Mouse (Mus musculus): ENCODE results near the gene Snrpa. TPM values are rescaled to one million over a fixed set of nuclear protein-coding genes. Genes with fewer than 3 reads are reported as not detected.

The Snrpa gene
- polyA plus RNA-seq, 1 experiment from 2014 or later = 320 TPM

DNA sequence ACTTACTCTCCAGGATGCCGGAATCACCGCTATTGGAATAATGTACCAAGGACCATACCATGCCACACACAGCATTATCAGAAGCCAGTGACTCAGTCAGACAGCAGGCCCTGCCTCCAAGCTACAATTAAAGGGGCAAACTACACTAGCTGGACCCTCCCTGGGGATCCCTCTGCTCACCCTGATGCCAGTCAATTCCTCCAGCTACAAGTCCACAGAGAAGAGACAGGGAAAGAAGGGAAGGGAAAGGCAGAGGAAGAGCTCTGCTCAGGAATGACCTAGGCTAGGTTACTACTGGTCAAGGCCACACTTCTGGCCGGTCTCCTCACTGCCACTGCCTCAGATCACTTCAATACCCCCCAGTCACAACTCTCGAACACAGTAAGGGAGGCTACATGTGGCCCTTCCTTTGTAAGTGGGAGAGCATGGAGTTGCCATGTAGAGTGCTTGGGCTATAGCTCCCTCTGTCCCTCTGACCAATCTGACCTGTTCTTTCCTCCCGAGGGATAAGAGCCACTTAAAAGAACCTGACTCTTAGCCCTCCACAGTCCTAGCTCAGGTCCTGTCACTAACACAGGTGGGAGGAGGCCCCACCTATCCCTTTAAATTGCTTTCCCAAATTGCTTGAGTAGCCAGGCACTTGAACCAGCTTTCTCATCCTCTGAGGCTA is 33.2 kb downstream of the Snrpa start:
- H3K36me3 ChIP-seq (ENCODE audit: insufficient read depth) = peaks cover 64% of the 10 kb centered on the region
- no peaks in the 10 kb centered on the region for H3K27me3 ChIP-seq (ENCODE audit: insufficient read depth, low read length)
- no peak overlapping the region; the same call in 1 of the 2 replicates for H3K27ac ChIP-seq (ENCODE audit: low read depth)
- H3K9ac ChIP-seq = peak overlapping the region; percentile 85
- no peaks in the 10 kb centered on the region for H3K9me3 ChIP-seq (ENCODE audit: low read depth, low read length)
- ATAC-seq (ENCODE audit: insufficient read depth) (no peak), DNase-seq (no peak)
- peak overlapping the region; percentile 12; the same call in 1 of the 2 replicates for H3K4me3 ChIP-seq (ENCODE audit: low read depth, low read length)
- H3K4me2 ChIP-seq = peak overlapping the region; percentile 82
- peaks cover 18% of the 10 kb centered on the region for H3K4me1 ChIP-seq (ENCODE audit: insufficient read depth)
- TF ChIP-seq CTCF (IDR thresholded peaks at IDR 0.05; ENCODE audit: low read depth) = no peak
- WGBS = 80% methylated on average over 5 of the region's 5 CpGs

DNA sequence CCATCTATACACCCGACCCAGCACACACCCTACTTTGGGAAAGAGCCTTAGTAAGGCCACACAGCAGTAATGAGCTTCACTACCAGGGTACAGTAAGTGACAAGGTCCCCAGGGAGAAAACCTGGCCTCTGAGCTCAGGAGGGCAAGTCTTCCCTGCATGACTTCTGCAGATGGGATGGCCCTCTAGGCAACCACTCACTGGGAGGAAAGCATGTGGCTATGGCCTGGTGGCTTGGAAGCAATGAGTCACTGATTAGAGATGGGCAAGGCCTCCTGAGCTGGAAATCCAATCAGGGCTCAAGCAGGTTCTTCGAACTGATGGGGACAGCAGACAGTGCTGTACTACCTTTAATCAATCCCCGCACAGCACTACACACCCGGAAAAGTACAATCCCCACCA is 34.3 kb downstream of the Snrpa start:
- DNase-seq = no peak
- no peak overlapping the region for H3K9ac ChIP-seq
- no peak for TF ChIP-seq CTCF (IDR thresholded peaks at IDR 0.05; ENCODE audit: low read depth)
- H3K4me2 ChIP-seq = no peak overlapping the region
- H3K36me3 ChIP-seq (ENCODE audit: insufficient read depth) = peaks cover 73% of the 10 kb centered on the region
- no peak overlapping the region for H3K27ac ChIP-seq (ENCODE audit: low read depth)
- WGBS = 82% methylated on average over 4 of the region's 4 CpGs
- ATAC-seq (ENCODE audit: insufficient read depth) = no peak
- peaks cover 18% of the 10 kb centered on the region for H3K4me1 ChIP-seq (ENCODE audit: insufficient read depth)
- H3K27me3 ChIP-seq (ENCODE audit: insufficient read depth, low read length) = no peaks in the 10 kb centered on the region
- no peak overlapping the region for H3K4me3 ChIP-seq (ENCODE audit: low read depth, low read length)
- H3K9me3 ChIP-seq (ENCODE audit: low read depth, low read length) = no peaks in the 10 kb centered on the region

DNA sequence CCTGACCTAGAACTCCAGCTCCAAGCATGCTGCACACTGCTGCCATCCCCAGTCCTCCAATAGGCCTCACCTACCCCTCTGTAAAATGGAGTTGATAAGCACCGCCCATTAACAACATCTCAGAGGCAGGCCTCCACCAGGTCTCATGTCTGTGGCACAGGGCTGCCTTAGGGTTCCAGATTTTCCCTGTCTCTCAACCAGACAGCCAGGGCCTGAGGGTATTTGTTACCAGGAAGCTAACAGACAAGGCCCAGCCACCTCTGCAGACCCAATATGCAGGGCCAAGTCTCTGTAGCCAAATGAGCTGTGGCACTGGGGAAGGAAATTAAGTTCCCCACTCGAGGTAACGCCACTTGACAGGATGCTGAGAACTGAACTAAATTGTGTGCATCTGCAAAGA is 35.1 kb downstream of the Snrpa start:
- Histone ChIP-seq H3K27ac (ENCODE audit: low read depth) (no peak overlapping the region), H3K4me1 (ENCODE audit: insufficient read depth) (peaks cover 18% of the 10 kb centered on the region), H3K9ac (no peak overlapping the region), H3K4me3 (ENCODE audit: low read depth, low read length) (no peak overlapping the region), H3K9me3 (ENCODE audit: low read depth, low read length) (no peaks in the 10 kb centered on the region), H3K27me3 (ENCODE audit: insufficient read depth, low read length) (no peaks in the 10 kb centered on the region), H3K36me3 (ENCODE audit: insufficient read depth) (peaks cover 77% of the 10 kb centered on the region), H3K4me2 (no peak overlapping the region)
- TF ChIP-seq CTCF (IDR thresholded peaks at IDR 0.05; ENCODE audit: low read depth) = no peak
- 85% methylated on average over 3 of the region's 3 CpGs for WGBS
- DNase-seq (no peak), ATAC-seq (ENCODE audit: insufficient read depth) (no peak)

DNA sequence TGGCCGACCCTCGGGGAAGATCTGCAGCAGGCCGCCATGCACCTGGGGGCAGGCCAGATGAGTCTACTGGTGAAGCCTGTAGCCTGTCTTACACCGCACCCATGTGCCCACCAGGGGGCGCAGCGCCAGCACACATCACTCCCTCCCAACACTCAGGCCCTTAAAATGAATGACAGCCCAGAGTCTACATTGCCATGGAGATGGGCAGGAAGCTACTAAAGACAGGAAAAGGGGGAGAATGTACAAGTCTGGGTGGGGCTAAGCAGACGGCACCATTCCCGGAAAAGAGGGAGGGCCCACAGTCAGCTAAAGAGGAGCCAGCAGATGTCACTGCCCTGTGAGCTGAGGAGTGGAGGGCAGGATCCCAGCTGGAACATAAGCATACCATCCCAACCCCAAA is 36.2 kb downstream of the Snrpa start:
- no peaks in the 10 kb centered on the region for H3K27me3 ChIP-seq (ENCODE audit: insufficient read depth, low read length)
- H3K4me3 ChIP-seq (ENCODE audit: low read depth, low read length) = no peak overlapping the region
- peak; percentile 99 for TF ChIP-seq CTCF (IDR thresholded peaks at IDR 0.05; ENCODE audit: low read depth)
- H3K4me1 ChIP-seq (ENCODE audit: insufficient read depth) = peaks cover 12% of the 10 kb centered on the region
- ATAC-seq (ENCODE audit: insufficient read depth) (peak; percentile 93), DNase-seq (peak; percentile 92)
- no peak overlapping the region for H3K4me2 ChIP-seq
- no peak overlapping the region for H3K9ac ChIP-seq
- 9% methylated on average over 8 of the region's 8 CpGs for WGBS
- H3K9me3 ChIP-seq (ENCODE audit: low read depth, low read length) = no peaks in the 10 kb centered on the region
- peaks cover 73% of the 10 kb centered on the region for H3K36me3 ChIP-seq (ENCODE audit: insufficient read depth)
- no peak overlapping the region for H3K27ac ChIP-seq (ENCODE audit: low read depth)

DNA sequence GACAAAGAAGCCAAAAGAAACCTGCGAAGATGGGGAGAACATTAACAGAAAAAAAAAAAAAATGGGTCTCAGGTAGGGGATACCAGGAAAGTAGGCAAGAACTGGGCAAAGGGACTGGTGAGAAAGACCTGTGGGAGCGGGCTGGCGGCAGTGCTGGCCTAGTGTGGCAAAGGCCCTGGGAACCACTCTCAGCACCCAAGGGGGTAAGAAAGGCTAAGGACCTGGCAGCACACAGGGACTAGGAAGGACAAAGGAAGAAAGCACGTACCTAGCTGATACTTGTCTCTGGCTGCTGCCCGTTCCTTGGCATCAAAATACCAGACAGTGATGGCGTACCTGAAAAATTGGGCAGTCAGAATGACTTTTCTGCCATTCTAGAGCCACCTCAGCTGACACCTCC is 36.8 kb downstream of the Snrpa start:
- H3K27me3 ChIP-seq (ENCODE audit: insufficient read depth, low read length) = no peaks in the 10 kb centered on the region
- no peaks in the 10 kb centered on the region for H3K9me3 ChIP-seq (ENCODE audit: low read depth, low read length)
- 95% methylated on average over 6 of the region's 6 CpGs for WGBS
- H3K27ac ChIP-seq (ENCODE audit: low read depth) = no peak overlapping the region
- peaks cover 67% of the 10 kb centered on the region for H3K36me3 ChIP-seq (ENCODE audit: insufficient read depth)
- TF ChIP-seq CTCF (IDR thresholded peaks at IDR 0.05; ENCODE audit: low read depth) = no peak
- no peak overlapping the region for H3K4me3 ChIP-seq (ENCODE audit: low read depth, low read length)
- H3K4me2 ChIP-seq = no peak overlapping the region
- no peak overlapping the region for H3K9ac ChIP-seq
- H3K4me1 ChIP-seq (ENCODE audit: insufficient read depth) = peaks cover 12% of the 10 kb centered on the region; the same call in 1 of the 2 replicates
- DNase-seq = no peak
- no peak for ATAC-seq (ENCODE audit: insufficient read depth)

DNA sequence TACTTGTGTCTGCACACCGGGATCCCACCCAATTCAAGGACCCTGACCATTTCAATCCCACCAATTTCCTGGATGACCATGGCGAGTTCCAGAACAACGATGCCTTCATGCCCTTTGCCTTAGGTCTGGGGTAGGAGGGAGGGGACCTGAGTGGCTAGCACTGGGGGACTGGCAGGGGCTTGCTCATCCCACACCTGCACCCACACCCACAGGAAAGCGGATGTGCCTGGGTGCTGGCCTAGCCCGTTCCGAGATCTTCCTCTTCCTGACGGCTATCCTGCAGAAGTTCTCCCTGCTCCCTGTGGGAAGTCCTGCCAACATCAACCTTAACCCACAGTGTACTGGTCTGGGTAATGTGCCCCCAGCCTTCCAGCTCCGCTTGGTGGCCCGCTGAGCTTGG is 37.9 kb downstream of the Snrpa start:
- Histone ChIP-seq H3K27ac (ENCODE audit: low read depth) (no peak overlapping the region), H3K4me3 (ENCODE audit: low read depth, low read length) (no peak overlapping the region), H3K9ac (no peak overlapping the region), H3K27me3 (ENCODE audit: insufficient read depth, low read length) (no peaks in the 10 kb centered on the region), H3K4me1 (ENCODE audit: insufficient read depth) (0 out of 2 replicates have a peak, but pooled peaks cover 3% of the 10 kb centered on the region), H3K4me2 (no peak overlapping the region), H3K36me3 (ENCODE audit: insufficient read depth) (peaks cover 57% of the 10 kb centered on the region), H3K9me3 (ENCODE audit: low read depth, low read length) (no peaks in the 10 kb centered on the region)
- ATAC-seq (ENCODE audit: insufficient read depth) (no peak), DNase-seq (no peak)
- no peak for TF ChIP-seq CTCF (IDR thresholded peaks at IDR 0.05; ENCODE audit: low read depth)
- WGBS = 92% methylated on average over 9 of the region's 9 CpGs

DNA sequence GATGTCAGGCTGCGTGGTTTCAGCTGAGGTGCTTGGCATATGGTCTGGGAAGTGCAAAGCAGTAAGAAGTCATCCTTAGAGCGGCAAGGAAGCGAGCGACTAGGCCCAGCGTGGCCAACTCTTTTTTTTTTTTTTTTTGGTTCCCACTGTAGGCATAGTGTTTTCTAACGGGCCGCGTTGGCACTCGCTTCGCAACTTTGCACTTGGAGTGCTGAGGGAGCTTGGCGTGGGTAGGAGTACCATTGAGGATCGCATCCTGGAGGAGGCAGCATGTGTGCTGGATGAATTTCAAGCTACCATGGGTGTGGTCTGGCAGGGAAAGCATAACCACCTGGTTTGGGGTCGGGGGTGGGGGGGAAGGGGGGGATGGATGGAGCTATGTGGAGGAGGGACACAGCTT is 40.1 kb downstream of the Snrpa start:
- no peak for TF ChIP-seq CTCF (IDR thresholded peaks at IDR 0.05; ENCODE audit: low read depth)
- DNase-seq (no peak), ATAC-seq (ENCODE audit: insufficient read depth) (no peak)
- no peak overlapping the region for H3K4me2 ChIP-seq
- no peak overlapping the region for H3K27ac ChIP-seq (ENCODE audit: low read depth)
- 79% methylated on average over 13 of the region's 13 CpGs for WGBS
- no peaks in the 10 kb centered on the region for H3K27me3 ChIP-seq (ENCODE audit: insufficient read depth, low read length)
- no peak overlapping the region for H3K4me3 ChIP-seq (ENCODE audit: low read depth, low read length)
- H3K9ac ChIP-seq = no peak overlapping the region
- no peaks in the 10 kb centered on the region for H3K4me1 ChIP-seq (ENCODE audit: insufficient read depth)
- H3K36me3 ChIP-seq (ENCODE audit: insufficient read depth) = peaks cover 36% of the 10 kb centered on the region
- no peaks in the 10 kb centered on the region for H3K9me3 ChIP-seq (ENCODE audit: low read depth, low read length)
